Mouse (Mus musculus): ENCODE results near the gene Lrrk1. TPM values are rescaled to one million over a fixed set of nuclear protein-coding genes. Genes with fewer than 3 reads are reported as not detected.
A peak's percentile ranks its signal among the peaks of the same experiment; 100 is the strongest.

Lrrk1 gene
- total RNA-seq, 2 experiments from 2014 or later = 1.7 to 6.6 TPM

- no peak for ATAC-seq (replicated peaks; ENCODE audit: low FRiP score, poor library complexity, severe bottlenecking)
Observed at GRCm38 (mm10) chr7:66386411-66386810, 1.7 kb downstream of the Lrrk1 start.

DNA sequence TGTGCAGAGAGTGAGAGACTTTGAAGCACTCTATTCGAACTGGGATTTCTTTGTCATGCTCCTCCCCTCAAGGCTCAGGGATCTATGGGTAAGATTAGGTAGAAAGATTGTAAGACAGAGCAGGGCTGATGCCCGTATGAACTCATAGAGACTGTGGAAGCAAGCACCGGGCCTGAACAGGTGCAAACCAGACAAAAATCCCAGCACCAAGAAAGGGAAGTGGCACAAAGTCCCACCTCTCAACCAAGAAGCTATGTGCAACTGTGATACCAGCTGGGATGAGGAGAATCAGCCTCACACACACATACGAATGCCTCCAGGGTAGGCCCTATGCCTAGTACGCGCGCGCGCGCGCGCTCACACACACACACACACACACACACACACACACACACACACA lies 2.3 kb downstream of the Lrrk1 start:
- no peak for ATAC-seq (replicated peaks; ENCODE audit: low FRiP score, poor library complexity, severe bottlenecking)

DNA sequence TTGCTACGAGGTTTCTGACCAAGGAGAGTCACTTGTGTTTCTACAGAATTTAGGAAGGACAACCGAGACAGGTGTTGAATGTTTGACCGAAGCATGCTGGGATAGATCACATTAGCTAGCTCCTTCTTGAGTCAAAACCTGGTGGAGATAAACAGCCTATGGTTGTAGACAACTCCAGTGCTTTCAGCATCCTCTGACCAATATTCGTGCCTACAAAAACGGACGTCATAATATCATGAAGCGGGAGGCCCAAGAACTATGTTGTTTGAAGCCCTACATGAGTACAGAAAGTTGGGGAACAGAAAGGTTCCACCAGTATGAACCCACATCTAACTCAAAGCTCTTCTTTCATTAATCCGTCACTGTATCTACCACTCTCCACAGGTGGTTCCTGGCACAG lies 3.3 kb downstream of the Lrrk1 start:
- ATAC-seq (replicated peaks; ENCODE audit: low FRiP score, poor library complexity, severe bottlenecking) = no peak

GRCm38 (mm10) chr7:66384213-66384612 lies 3.9 kb downstream of the Lrrk1 start:
- no peak for ATAC-seq (replicated peaks; ENCODE audit: low FRiP score, poor library complexity, severe bottlenecking)

DNA sequence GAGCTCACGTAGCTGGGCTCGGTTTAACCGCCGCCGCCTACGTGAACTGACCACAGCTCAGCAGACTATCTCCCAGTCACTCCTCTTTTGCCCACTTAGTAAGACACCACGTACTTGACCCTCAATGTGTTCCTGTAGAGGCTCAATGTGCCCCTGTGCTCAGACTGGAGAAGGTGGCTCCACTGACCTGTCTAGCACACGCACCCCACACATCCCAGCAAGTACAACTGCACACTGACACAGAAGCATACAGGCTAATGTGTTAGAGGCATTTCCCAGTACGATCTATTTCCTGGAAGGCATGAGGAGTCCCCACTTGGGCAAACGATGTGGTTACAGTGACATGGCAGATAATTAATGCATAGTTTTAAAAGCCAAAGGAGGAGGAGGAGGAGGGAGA lies 11.6 kb downstream of the Lrrk1 start:
- ATAC-seq (replicated peaks; ENCODE audit: low FRiP score, poor library complexity, severe bottlenecking) = no peak

GRCm38 (mm10) chr7:66375736-66376135 lies 12.4 kb downstream of the Lrrk1 start:
- ATAC-seq (replicated peaks; ENCODE audit: low FRiP score, poor library complexity, severe bottlenecking) = no peak

GRCm38 (mm10) chr7:66373391-66373790 lies 14.8 kb downstream of the Lrrk1 start:
- ATAC-seq (replicated peaks; ENCODE audit: low FRiP score, poor library complexity, severe bottlenecking) = no peak

GRCm38 (mm10) chr7:66370970-66371369 lies 17.2 kb downstream of the Lrrk1 start:
- no peak for ATAC-seq (replicated peaks; ENCODE audit: low FRiP score, poor library complexity, severe bottlenecking)

DNA sequence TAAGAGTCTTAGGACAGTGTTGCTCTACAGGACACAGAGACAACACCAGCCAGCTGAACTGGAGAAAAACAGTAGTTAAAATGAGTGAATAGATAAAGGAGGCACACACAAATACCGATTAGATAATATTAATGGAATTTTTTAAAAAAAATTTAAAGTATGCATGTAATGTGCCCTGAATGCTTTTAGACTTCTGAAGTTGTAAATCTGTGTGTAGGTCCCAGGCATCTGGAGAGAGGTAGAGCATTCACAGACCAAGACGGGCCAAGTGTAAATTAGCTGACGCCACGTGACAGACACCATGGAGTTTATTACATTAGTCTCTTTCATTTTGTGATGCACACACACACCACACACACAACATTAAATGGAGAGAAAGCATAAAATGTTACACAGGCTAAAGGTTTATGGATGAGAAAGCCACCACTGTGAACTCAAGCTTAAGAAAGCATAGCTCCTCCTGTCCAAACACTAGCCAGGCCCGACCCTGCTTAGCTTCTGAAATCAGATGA lies 18.2 kb downstream of the Lrrk1 start:
- no peak for ATAC-seq (replicated peaks; ENCODE audit: low FRiP score, poor library complexity, severe bottlenecking)

DNA sequence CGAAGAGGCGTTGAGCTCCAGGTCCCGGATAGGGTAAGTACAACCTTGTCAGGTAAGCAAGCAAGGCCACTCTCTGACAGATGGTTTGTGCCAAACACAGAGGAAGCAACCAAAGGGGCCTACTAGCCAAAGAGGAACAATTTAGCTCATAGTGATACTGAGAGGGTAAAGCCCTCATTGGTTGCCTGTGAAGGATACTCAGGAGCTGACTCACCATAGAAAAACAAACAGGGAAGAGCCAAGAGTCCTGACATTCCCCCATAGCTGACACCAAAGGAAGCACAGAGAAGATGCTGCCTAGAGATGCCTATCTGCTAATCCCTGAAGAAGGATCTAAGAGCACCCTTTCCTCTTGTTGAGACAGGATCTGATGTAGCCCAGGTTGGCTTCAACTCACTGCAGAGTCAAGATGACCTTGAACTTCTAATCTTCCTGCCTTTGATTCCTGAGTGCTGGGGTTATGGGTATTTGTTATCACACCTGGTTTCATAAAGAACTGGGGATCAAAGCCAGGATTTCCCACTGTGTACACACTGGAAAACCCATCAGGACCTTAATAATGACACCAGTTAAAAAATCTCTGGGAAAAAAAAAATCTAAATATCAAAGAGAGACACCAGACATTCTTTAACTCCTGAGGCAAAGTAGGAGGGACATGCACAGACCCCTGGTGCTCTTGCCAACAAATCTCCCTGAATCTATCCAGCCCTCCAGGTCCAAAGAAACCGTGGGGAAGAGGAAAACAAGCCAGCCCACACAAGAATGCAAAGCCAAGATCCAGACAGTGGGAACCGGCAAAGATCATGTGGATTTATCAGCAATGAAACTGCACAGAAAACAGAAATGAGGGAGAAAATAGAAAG lies 18.8 kb downstream of the Lrrk1 start:
- no peak for ATAC-seq (replicated peaks; ENCODE audit: low FRiP score, poor library complexity, severe bottlenecking)

DNA sequence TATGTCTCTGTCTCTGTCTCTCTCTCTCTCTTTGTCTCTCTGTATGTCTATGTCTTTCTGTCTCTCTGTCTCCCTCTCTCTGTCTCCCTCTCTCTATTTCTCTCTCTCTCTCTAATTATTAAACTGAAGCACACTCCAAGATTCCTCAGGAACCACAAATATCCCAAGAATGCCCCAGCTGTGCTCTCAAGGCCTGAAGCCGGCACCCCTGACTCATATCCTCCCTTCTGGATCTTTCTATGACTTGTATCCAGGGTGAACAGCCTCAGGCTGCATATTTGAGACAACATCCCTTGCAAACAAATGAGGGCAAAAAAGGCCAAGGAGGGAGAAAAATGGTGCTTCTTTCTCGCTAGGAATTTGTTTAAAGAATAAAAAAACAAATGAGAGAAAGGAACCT lies 22.2 kb downstream of the Lrrk1 start, which contains the start of gene Gm10974:
Gm10974 (plus strand) TSS at position 2 of the 400 bp plus-strand sequence.
- no peak for ATAC-seq (replicated peaks; ENCODE audit: low FRiP score, poor library complexity, severe bottlenecking)

DNA sequence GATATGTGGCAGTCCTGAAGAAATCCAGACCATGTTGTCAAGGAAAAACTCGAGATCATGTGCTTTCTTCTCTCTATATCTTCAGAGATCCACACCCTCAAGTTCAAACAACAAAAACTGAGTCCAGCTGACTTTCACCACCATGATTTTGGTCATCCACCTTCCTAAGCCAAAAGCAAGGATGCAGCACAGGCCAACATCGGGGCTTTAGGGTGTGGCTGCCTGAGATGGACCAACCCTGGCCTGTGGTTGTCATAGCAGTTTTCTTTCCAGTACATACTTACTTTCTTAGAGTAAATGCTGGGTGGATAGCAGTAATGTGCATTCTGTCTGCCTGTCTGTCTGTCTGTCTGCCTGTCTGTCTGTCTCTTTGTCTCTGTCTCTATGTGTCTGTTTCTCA lies 22.7 kb downstream of the Lrrk1 start:
- ATAC-seq (replicated peaks; ENCODE audit: low FRiP score, poor library complexity, severe bottlenecking) = no peak

DNA sequence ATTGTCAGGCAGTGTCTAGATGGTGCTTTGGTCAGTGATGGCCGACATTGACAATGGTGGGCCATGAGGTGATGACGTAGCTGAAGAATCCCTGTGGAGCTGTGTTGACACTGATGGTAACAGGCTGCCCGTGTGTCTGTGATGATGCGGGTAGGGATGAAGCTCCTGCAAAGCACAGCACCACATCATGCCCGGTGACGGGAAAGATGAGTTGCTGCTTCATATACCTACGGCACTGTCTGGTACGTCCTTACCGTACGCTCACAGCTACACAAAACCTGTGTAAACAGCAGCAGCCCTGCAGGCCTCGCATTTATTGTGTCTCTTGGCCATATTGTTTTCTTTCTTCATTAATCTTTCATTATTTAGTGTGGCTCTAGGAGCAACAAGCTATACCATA lies 23.7 kb downstream of the Lrrk1 start:
- ATAC-seq (replicated peaks; ENCODE audit: low FRiP score, poor library complexity, severe bottlenecking) = no peak

DNA sequence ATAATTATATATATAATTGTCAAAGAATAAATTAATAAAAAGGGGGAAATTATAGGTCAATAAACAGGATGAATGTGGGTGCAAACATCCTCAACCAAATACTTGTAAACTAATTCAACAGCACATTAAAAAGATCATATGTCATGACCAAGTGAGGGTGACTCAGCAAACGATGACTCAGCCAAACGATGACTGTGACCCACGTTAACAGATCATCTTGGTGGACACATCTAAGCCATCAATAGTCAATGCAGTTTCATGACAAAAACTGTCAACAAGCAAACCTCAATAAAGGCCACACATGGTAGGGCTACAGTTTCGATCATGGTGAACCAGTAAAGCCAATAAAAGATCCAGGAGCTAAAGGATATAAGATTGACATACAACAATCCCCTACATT lies 29.1 kb downstream of the Lrrk1 start:
- ATAC-seq (replicated peaks; ENCODE audit: low FRiP score, poor library complexity, severe bottlenecking) = no peak

- 0 out of 2 replicates have a peak, but pooled peaks have one; percentile 34 for ATAC-seq (replicated peaks; ENCODE audit: low FRiP score, poor library complexity, severe bottlenecking)
Observed at GRCm38 (mm10) chr7:66358461-66358860, 29.7 kb downstream of the Lrrk1 start.

GRCm38 (mm10) chr7:66355791-66356522 lies 32.2 kb downstream of the Lrrk1 start:
- ATAC-seq (replicated peaks; ENCODE audit: low FRiP score, poor library complexity, severe bottlenecking) = no peak

DNA sequence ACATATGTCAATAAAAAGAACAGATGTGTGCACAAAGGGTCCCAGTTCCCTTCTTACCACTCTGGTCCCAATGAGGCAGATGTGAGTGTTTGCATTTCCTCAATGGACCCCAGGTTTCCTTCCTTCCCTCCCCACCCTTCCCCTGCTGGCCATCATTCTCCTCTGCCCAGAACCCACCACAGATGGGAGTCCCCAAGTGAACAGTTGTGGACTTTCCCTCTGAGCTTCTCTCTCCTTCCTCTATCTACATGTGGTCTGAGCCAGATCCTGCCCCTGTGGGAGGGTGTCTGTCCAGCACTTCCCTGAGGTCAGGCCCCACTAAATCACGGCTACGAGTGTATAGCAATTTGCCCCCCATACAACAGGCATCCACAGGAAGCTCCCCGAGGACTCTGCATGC lies 33.2 kb downstream of the Lrrk1 start:
- no peak for ATAC-seq (replicated peaks; ENCODE audit: low FRiP score, poor library complexity, severe bottlenecking)

DNA sequence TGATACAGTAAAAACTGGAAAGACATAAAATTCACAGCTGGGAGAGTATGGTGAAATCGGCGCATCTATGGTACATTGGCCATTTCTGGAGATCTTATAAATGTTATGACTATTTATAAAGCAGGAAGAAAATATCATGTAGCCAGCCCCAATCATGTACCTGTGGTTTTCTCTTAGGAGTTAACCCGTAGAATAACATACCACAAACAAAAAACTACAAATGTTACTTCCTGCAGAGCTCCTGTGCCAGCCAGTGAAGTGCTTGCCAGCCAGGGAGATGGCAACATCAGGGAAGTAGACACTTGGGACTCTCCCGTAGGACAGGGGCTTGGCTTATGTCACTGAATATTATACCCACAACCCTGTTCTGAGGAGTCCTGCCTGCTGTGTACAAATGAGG lies 37.1 kb downstream of the Lrrk1 start:
- no peak for ATAC-seq (replicated peaks; ENCODE audit: low FRiP score, poor library complexity, severe bottlenecking)

DNA sequence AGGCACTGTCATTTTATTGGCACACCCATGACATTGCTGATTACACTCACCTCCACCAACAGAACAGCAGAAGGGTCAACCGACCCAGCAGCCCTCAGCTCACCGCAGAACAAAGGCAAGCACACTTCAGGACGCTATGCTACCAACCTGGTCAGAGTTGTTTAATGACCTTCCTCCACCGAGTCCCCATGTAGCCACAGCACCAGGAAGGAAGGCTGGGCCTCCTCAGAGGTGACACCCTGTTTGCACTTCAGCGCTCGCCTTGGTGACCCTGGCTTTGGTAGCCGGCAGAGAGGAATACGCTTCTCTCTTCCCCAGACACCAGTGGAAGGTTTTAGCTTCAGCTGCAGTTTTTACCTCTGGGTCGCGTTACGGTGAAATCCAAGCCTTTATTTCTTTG lies 38.5 kb downstream of the Lrrk1 start:
- ATAC-seq (replicated peaks; ENCODE audit: low FRiP score, poor library complexity, severe bottlenecking) = no peak

- no peak for ATAC-seq (replicated peaks; ENCODE audit: low FRiP score, poor library complexity, severe bottlenecking)
Observed at GRCm38 (mm10) chr7:66348588-66348987, 39.6 kb downstream of the Lrrk1 start.
